Mouse (Mus musculus): ENCODE measurements around the gene Ctnnd2. TPM values are rescaled to one million over a fixed set of nuclear protein-coding genes. Genes with fewer than 3 reads are reported as not detected.

Ctnnd2 gene
- polyA plus RNA-seq, 1 experiment from 2014 or later: 4.3 TPM

- no peak overlapping the region for H3K4me3 ChIP-seq (ENCODE audit: low read depth, low read length)
- H3K36me3 ChIP-seq (ENCODE audit: insufficient read depth, low read length): no peaks in the 10 kb centered on the region
- no peak overlapping the region for H3K27ac ChIP-seq (ENCODE audit: low read length)
- H3K9ac ChIP-seq (replicated peaks; ENCODE audit: low read depth): no peak overlapping the region
- no peaks in the 10 kb centered on the region for H3K27me3 ChIP-seq (replicated peaks; ENCODE audit: insufficient read depth, low read length)
- ATAC-seq (no peak), DNase-seq (ENCODE audit: low spot score) (no peak)
- WGBS: 58% methylated on average over 6 of the region's 6 CpGs
- no peaks in the 10 kb centered on the region for H3K4me1 ChIP-seq (ENCODE audit: insufficient read depth, low read depth, low read length)
- H3K4me2 ChIP-seq (replicated peaks; ENCODE audit: low read depth, low read length): no peak overlapping the region
- TF ChIP-seq EP300 (IDR thresholded peaks at IDR 0.05) (no peak), CTCF (IDR thresholded peaks at IDR 0.05) (no peak)
- no peaks in the 10 kb centered on the region for H3K9me3 ChIP-seq (ENCODE audit: low read length)
Observed at GRCm38 (mm10) chr15:31008594-31008993, 836.2 kb downstream of the Ctnnd2 start.

GRCm38 (mm10) chr15:31020769-31021168, 848.4 kb downstream of the Ctnnd2 start:
- no peak overlapping the region for H3K4me2 ChIP-seq (replicated peaks; ENCODE audit: low read depth, low read length)
- TF ChIP-seq EP300 (IDR thresholded peaks at IDR 0.05): no peak
- TF ChIP-seq CTCF (IDR thresholded peaks at IDR 0.05): no peak
- no peaks in the 10 kb centered on the region for H3K4me1 ChIP-seq (ENCODE audit: insufficient read depth, low read depth, low read length)
- no peak overlapping the region for H3K4me3 ChIP-seq (ENCODE audit: low read depth, low read length)
- 68% methylated on average over 2 of the region's 2 CpGs for WGBS
- no peak for ATAC-seq
- no peak overlapping the region for H3K27ac ChIP-seq (ENCODE audit: low read length)
- no peak overlapping the region for H3K9ac ChIP-seq (replicated peaks; ENCODE audit: low read depth)
- no peaks in the 10 kb centered on the region for H3K27me3 ChIP-seq (replicated peaks; ENCODE audit: insufficient read depth, low read length)
- DNase-seq (ENCODE audit: low spot score): no peak
- H3K36me3 ChIP-seq (ENCODE audit: insufficient read depth, low read length): no peaks in the 10 kb centered on the region
- H3K9me3 ChIP-seq (ENCODE audit: low read length): no peaks in the 10 kb centered on the region

GRCm38 (mm10) chr15:31022012-31022411, 849.6 kb downstream of the Ctnnd2 start:
- no peaks in the 10 kb centered on the region for H3K27me3 ChIP-seq (replicated peaks; ENCODE audit: insufficient read depth, low read length)
- 75% methylated on average over 1 of the region's 1 CpGs for WGBS
- TF ChIP-seq EP300 (IDR thresholded peaks at IDR 0.05) (no peak), CTCF (IDR thresholded peaks at IDR 0.05) (no peak)
- H3K9ac ChIP-seq (replicated peaks; ENCODE audit: low read depth): no peak overlapping the region
- H3K27ac ChIP-seq (ENCODE audit: low read length): no peak overlapping the region
- no peaks in the 10 kb centered on the region for H3K4me1 ChIP-seq (ENCODE audit: insufficient read depth, low read depth, low read length)
- no peaks in the 10 kb centered on the region for H3K36me3 ChIP-seq (ENCODE audit: insufficient read depth, low read length)
- no peaks in the 10 kb centered on the region for H3K9me3 ChIP-seq (ENCODE audit: low read length)
- no peak for ATAC-seq
- no peak overlapping the region for H3K4me3 ChIP-seq (ENCODE audit: low read depth, low read length)
- no peak overlapping the region for H3K4me2 ChIP-seq (replicated peaks; ENCODE audit: low read depth, low read length)
- no peak for DNase-seq (ENCODE audit: low spot score)

- Histone ChIP-seq H3K27ac (ENCODE audit: low read length) (no peak overlapping the region), H3K9me3 (ENCODE audit: low read length) (no peaks in the 10 kb centered on the region), H3K9ac (replicated peaks; ENCODE audit: low read depth) (no peak overlapping the region), H3K4me2 (replicated peaks; ENCODE audit: low read depth, low read length) (no peak overlapping the region), H3K4me3 (ENCODE audit: low read depth, low read length) (no peak overlapping the region), H3K4me1 (ENCODE audit: insufficient read depth, low read depth, low read length) (no peaks in the 10 kb centered on the region), H3K36me3 (ENCODE audit: insufficient read depth, low read length) (no peaks in the 10 kb centered on the region), H3K27me3 (replicated peaks; ENCODE audit: insufficient read depth, low read length) (no peaks in the 10 kb centered on the region)
- ATAC-seq (no peak), DNase-seq (ENCODE audit: low spot score) (no peak)
- 86% methylated on average over 3 of the region's 3 CpGs for WGBS
- no peak for TF ChIP-seq CTCF (IDR thresholded peaks at IDR 0.05)
- no peak for TF ChIP-seq EP300 (IDR thresholded peaks at IDR 0.05)
Observed at GRCm38 (mm10) chr15:31022497-31022896, 850.1 kb downstream of the Ctnnd2 start.

GRCm38 (mm10) chr15:31023766-31024165, 851.4 kb downstream of the Ctnnd2 start:
- no peak for TF ChIP-seq CTCF (IDR thresholded peaks at IDR 0.05)
- TF ChIP-seq EP300 (IDR thresholded peaks at IDR 0.05): no peak
- Histone ChIP-seq H3K4me1 (ENCODE audit: insufficient read depth, low read depth, low read length) (no peaks in the 10 kb centered on the region), H3K9me3 (ENCODE audit: low read length) (no peaks in the 10 kb centered on the region), H3K4me3 (ENCODE audit: low read depth, low read length) (no peak overlapping the region), H3K4me2 (replicated peaks; ENCODE audit: low read depth, low read length) (no peak overlapping the region), H3K9ac (replicated peaks; ENCODE audit: low read depth) (no peak overlapping the region), H3K27me3 (replicated peaks; ENCODE audit: insufficient read depth, low read length) (no peaks in the 10 kb centered on the region), H3K36me3 (ENCODE audit: insufficient read depth, low read length) (no peaks in the 10 kb centered on the region), H3K27ac (ENCODE audit: low read length) (no peak overlapping the region)
- 80% methylated on average over 5 of the region's 5 CpGs for WGBS
- DNase-seq (ENCODE audit: low spot score): no peak
- ATAC-seq: no peak

GRCm38 (mm10) chr15:31027448-31028230, 855.2 kb downstream of the Ctnnd2 start:
- no peak for ATAC-seq
- no peaks in the 10 kb centered on the region for H3K36me3 ChIP-seq (ENCODE audit: insufficient read depth, low read length)
- DNase-seq (ENCODE audit: low spot score): no peak
- H3K9me3 ChIP-seq (ENCODE audit: low read length): no peaks in the 10 kb centered on the region
- H3K9ac ChIP-seq (replicated peaks; ENCODE audit: low read depth): no peak overlapping the region
- TF ChIP-seq EP300 (IDR thresholded peaks at IDR 0.05): no peak
- TF ChIP-seq CTCF (IDR thresholded peaks at IDR 0.05): no peak
- H3K4me1 ChIP-seq (ENCODE audit: insufficient read depth, low read depth, low read length): no peaks in the 10 kb centered on the region
- H3K4me2 ChIP-seq (replicated peaks; ENCODE audit: low read depth, low read length): no peak overlapping the region
- no peak overlapping the region for H3K4me3 ChIP-seq (ENCODE audit: low read depth, low read length)
- WGBS: 75% methylated on average over 26 of the region's 26 CpGs
- no peak overlapping the region for H3K27ac ChIP-seq (ENCODE audit: low read length)
- no peaks in the 10 kb centered on the region for H3K27me3 ChIP-seq (replicated peaks; ENCODE audit: insufficient read depth, low read length)

Data from lung, postnatal 0 days (tissue).